Mouse (Mus musculus) limb, embryonic 14.5 days (tissue): ENCODE measurements around the gene Prrx1. TPM values are rescaled to one million over a fixed set of nuclear protein-coding genes. Genes with fewer than 3 reads are reported as not detected.

Source experiments
- ATAC-seq: fragments of 200-750 bp; cut with Nextera tagmentation; 2 replicates; pipeline ENCODE4 v1.8.0; 2017; ENCODE audit warnings: low read depth, moderate number of reproducible peaks, moderate TSS enrichment; ENCODE audit not compliant: low FRiP score
- DNase-seq: peaks from one replicate; pipeline ENCODE4 v3.0.0-alpha.2; 2015; ENCODE audit warnings: low spot score
- H3K27ac ChIP-seq: fragments of 300-500 bp; sonication (generic); replicated peaks from 2 replicates; pipeline ENCODE4 v1.5.1; 2014; ENCODE audit warnings: low read depth, mild to moderate bottlenecking, low read length, moderate library complexity, mixed read lengths
- H3K27me3 ChIP-seq: fragments of 300-500 bp; sonication (generic); 2 replicates; pipeline ENCODE4 v1.6.1; 2014; ENCODE audit warnings: low read length, mixed read lengths; ENCODE audit not compliant: control insufficient read depth, insufficient read depth
- H3K36me3 ChIP-seq: fragments of 300-500 bp; sonication (generic); 2 replicates; pipeline ENCODE4 v1.6.1; 2014; ENCODE audit warnings: mild to moderate bottlenecking, low read length, moderate library complexity, mixed read lengths; ENCODE audit not compliant: control insufficient read depth, insufficient read depth
- H3K4me1 ChIP-seq: fragments of 300-500 bp; sonication (generic); 2 replicates; pipeline ENCODE4 v1.6.1; 2014; ENCODE audit warnings: antibody characterized with exemption, low read length, mixed read lengths; ENCODE audit not compliant: control insufficient read depth, insufficient read depth
- H3K4me2 ChIP-seq: fragments of 300-500 bp; sonication (generic); replicated peaks from 2 replicates; pipeline ENCODE4 v1.6.1; 2014; ENCODE audit warnings: low read depth, mild to moderate bottlenecking, low read length, moderate library complexity; ENCODE audit not compliant: severe bottlenecking
- H3K4me3 ChIP-seq: fragments of 300-500 bp; sonication (generic); replicated peaks from 2 replicates; pipeline ENCODE4 v1.5.1; 2014; ENCODE audit warnings: low read length
- H3K9ac ChIP-seq: fragments of 300-500 bp; sonication (generic); 2 replicates; pipeline ENCODE4 v1.6.1; 2014; ENCODE audit warnings: mild to moderate bottlenecking, low read depth, low read length, moderate library complexity; ENCODE audit not compliant: severe bottlenecking
- H3K9me3 ChIP-seq: fragments of 300-500 bp; sonication (generic); 2 replicates; pipeline ENCODE4 v1.6.1; 2016; ENCODE audit warnings: low read length; ENCODE audit not compliant: control insufficient read depth
- POLR2A ChIP-seq: fragments of 200-500 bp; IDR thresholded peaks from 2 replicates; pipeline ENCODE4 v1.8.0; 2012; ENCODE audit warnings: inconsistent platforms, mild to moderate bottlenecking, moderate library complexity, borderline replicate concordance; ENCODE audit not compliant: insufficient read depth, insufficient read length; ENCODE audit errors: extremely low read depth
- WGBS: fragments of 180-500 bp; shearing (Covaris S2); extraction: QIAGEN DNeasy Blood & Tissue Kit; methylation state at CpG from one replicate; pipeline ENCODE4 v1.1.7; 2014; 5-methylcytosine and 5-hydroxymethylcytosine counted together
- polyA plus RNA-seq, 2 experiments: library from polyadenylated mRNA; depleted of rRNA in 1 of 2; stranded (reverse) in 1 of 2; unstranded in 1 of 2; fragments of >200 nt; fragmentation: Nextera tagmentation in 1 of 2; extraction: Ambion mirVana in 1 of 2; gene quantifications; 2 replicates each; pipeline versions ENCODE4 v1.2.1 to v1.2.3; 2012 to 2014

Prrx1 gene
- polyA plus RNA-seq, 2 experiments: 114 to 122 TPM

DNA sequence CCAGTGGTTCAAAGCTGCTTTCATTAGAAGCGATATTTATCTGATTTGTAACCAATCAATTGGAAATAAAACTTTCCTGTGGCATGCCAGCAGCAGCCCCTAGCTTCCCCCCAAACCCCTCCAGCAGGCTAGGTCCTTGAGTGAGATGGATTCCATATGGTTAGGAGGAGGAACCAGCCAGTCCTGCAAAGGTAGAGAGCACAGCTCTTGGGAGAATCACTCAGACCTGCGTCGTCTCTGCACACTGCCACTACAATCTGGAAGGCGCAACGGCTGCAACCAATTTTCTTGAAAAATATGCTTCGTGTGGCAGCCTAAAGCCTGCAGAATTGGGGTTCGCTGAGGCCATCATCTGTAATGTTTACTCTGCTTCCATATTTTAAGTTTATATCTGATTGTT is 44.7 kb upstream of the Prrx1 start:
- Histone ChIP-seq H3K27me3 (no peaks in the 10 kb centered on the region), H3K27ac (peak overlapping the region; percentile 68), H3K9ac (peak overlapping the region; percentile 56), H3K4me1 (peaks cover 45% of the 10 kb centered on the region), H3K9me3 (no peaks in the 10 kb centered on the region), H3K36me3 (no peaks in the 10 kb centered on the region), H3K4me3 (peak overlapping the region; percentile 25), H3K4me2 (peak overlapping the region; percentile 44)
- TF ChIP-seq POLR2A: peak; percentile 48; the same call in 1 of the 2 replicates
- ATAC-seq (peak; percentile 28; the same call in 1 of the 2 replicates), DNase-seq (peak; percentile 56)
- 14% methylated on average over 7 of the region's 7 CpGs for WGBS

DNA sequence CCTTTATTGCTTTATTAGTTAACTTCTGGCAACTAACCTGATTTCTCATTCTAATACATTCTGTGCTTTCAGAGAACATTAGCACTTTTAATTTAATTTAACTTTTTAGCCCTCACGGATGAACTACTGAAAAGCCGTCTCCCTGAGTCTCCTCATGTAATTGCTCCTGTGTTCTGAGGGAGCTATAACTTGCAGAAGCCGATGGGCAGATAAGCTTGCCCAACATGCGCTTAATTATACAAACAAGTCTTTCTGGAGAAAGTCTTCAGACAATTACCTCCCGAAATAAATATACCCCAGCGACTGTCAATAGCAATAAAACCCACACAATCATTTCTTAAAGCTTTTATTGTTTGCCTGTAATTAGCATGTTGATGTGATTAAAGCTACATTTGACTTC is 44.2 kb upstream of the Prrx1 start:
- H3K9ac ChIP-seq: 0 out of 2 replicates have a peak overlapping the region, but pooled peaks have one; percentile 22
- peak overlapping the region; percentile 68; the same call in 1 of the 2 replicates for H3K27ac ChIP-seq
- WGBS: 17% methylated on average over 6 of the region's 6 CpGs

DNA sequence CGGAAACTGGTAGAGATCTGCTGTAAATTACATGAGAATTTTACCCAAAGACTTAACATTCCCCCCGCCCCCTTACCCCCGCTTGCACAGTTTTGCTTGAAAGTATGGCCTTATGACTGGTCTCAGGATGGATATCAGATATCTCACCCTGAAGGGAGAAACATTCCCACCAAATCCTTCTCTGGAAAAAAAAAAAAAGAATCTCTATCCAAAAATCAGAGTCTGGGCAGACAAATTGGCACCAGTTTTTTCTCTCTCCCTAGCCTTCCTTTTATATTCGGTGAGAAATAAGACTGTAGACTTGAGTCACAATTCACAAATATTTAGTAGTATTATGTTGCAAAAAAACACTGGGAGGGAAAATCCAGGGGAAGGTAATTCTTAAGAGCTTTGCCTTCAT is 42.7 kb upstream of the Prrx1 start:
- ATAC-seq: no peak
- peak; percentile 35 for DNase-seq
- H3K4me1 ChIP-seq: peaks cover 27% of the 10 kb centered on the region
- no peak for TF ChIP-seq POLR2A
- no peaks in the 10 kb centered on the region for H3K27me3 ChIP-seq
- no peak overlapping the region for H3K27ac ChIP-seq
- no peak overlapping the region for H3K4me2 ChIP-seq
- no peak overlapping the region for H3K9ac ChIP-seq
- H3K4me3 ChIP-seq: no peak overlapping the region
- no peaks in the 10 kb centered on the region for H3K36me3 ChIP-seq
- H3K9me3 ChIP-seq: no peaks in the 10 kb centered on the region
- 21% methylated on average over 4 of the region's 4 CpGs for WGBS

More for the DNA sequence above, 44.2 kb upstream of the Prrx1 start:
- Histone ChIP-seq H3K27me3 (no peaks in the 10 kb centered on the region), H3K36me3 (no peaks in the 10 kb centered on the region), H3K4me1 (peaks cover 43% of the 10 kb centered on the region), H3K4me3 (peak overlapping the region; percentile 25; the same call in 1 of the 2 replicates), H3K4me2 (peak overlapping the region; percentile 44), H3K9me3 (no peaks in the 10 kb centered on the region)
- no peak for DNase-seq
- TF ChIP-seq POLR2A: no peak
- no peak for ATAC-seq

- ATAC-seq (no peak), DNase-seq (no peak)
- no peaks in the 10 kb centered on the region for H3K27me3 ChIP-seq
- TF ChIP-seq POLR2A: no peak
- H3K9ac ChIP-seq: no peak overlapping the region
- H3K27ac ChIP-seq: no peak overlapping the region
- H3K9me3 ChIP-seq: no peaks in the 10 kb centered on the region
- WGBS: 10% methylated on average over 3 of the region's 3 CpGs
- H3K4me2 ChIP-seq: no peak overlapping the region
- H3K4me1 ChIP-seq: peaks cover 22% of the 10 kb centered on the region
- no peak overlapping the region for H3K4me3 ChIP-seq
- H3K36me3 ChIP-seq: no peaks in the 10 kb centered on the region
Observed at GRCm38 (mm10) chr1:163355626-163356156, 42.2 kb upstream of the Prrx1 start.

DNA sequence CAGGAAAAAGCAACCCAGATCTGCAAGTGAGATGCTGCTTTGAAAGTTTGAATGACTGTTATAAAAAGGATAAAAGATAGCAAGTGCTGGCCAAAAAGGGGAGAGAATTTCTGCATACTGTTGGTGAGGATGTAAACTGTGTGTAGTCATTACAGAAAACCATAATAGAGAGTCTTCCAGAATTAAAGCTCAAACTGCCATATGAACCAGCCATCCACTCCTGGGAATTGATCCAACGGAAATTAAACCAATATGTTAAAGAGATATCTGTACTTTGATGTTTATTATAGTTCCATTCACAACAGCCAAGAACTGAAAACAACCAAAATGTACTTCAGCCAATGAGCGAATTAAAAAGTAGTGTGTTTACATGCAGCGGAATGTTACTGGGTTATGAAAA is 37.5 kb upstream of the Prrx1 start:
- no peaks in the 10 kb centered on the region for H3K36me3 ChIP-seq
- 64% methylated on average over 3 of the region's 3 CpGs for WGBS
- H3K9me3 ChIP-seq: no peaks in the 10 kb centered on the region
- TF ChIP-seq POLR2A: no peak
- H3K4me1 ChIP-seq: peaks cover 4% of the 10 kb centered on the region
- no peaks in the 10 kb centered on the region for H3K27me3 ChIP-seq
- no peak overlapping the region for H3K27ac ChIP-seq
- no peak for ATAC-seq
- no peak overlapping the region for H3K9ac ChIP-seq
- no peak for DNase-seq
- no peak overlapping the region for H3K4me3 ChIP-seq
- no peak overlapping the region for H3K4me2 ChIP-seq
